Mouse (Mus musculus) left cerebral cortex, postnatal 10 days (tissue): ENCODE data around the gene Dmc1. TPM values are rescaled to one million over a fixed set of nuclear protein-coding genes. Genes with fewer than 3 reads are reported as not detected.
A peak's percentile ranks its signal among the peaks of the same experiment; 100 is the strongest.

ENCODE experiments used
- DNase-seq, 2 experiments: peaks; one replicate each; pipeline ENCODE4 v3.0.0; 2021 to 2022; ENCODE audit warnings: low spot score in 2 of 2, mixed read lengths in 1 of 2; ENCODE audit errors: extremely low spot score in 1 of 2
- intact Hi-C: fragments of 180-260 bp; cut with DNase I; formaldehyde crosslinking; loops from one replicate; pipeline ENCODE4 v1.15.1; 2025
- microRNA-seq: library from miRNA; unstranded; fragments of <30 nt; microRNA quantifications from one replicate; pipeline ENCODE4 v1.2.0, GENCODE M21; 2022
- total RNA-seq, 2 experiments: library from RNA; stranded (reverse); gene quantifications; 2 replicates each; pipeline ENCODE4 v1.2.3; 2021

Gene Dmc1
- total RNA-seq, 2 experiments from 2014 or later: 1.0 to 1.4 TPM

DNA sequence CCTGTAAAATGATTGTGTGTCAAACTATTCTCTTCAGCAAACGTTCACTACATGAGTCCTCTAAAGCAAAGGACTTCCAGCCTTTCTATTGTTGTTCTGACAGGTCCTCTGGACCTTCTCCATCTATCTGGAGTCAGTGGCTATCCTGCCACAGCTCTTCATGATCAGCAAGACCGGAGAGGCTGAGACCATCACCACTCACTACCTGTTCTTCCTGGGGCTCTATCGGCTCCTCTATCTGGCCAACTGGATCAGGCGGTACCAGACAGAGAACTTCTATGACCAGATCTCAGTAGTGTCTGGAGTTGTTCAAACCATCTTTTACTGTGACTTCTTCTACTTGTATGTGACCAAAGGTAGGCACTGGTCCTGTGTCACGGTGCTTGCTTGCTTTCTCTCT, 79.3 kb downstream of the Dmc1 start:
- intact Hi-C loops: no loop called here
- no peak for DNase-seq

DNA sequence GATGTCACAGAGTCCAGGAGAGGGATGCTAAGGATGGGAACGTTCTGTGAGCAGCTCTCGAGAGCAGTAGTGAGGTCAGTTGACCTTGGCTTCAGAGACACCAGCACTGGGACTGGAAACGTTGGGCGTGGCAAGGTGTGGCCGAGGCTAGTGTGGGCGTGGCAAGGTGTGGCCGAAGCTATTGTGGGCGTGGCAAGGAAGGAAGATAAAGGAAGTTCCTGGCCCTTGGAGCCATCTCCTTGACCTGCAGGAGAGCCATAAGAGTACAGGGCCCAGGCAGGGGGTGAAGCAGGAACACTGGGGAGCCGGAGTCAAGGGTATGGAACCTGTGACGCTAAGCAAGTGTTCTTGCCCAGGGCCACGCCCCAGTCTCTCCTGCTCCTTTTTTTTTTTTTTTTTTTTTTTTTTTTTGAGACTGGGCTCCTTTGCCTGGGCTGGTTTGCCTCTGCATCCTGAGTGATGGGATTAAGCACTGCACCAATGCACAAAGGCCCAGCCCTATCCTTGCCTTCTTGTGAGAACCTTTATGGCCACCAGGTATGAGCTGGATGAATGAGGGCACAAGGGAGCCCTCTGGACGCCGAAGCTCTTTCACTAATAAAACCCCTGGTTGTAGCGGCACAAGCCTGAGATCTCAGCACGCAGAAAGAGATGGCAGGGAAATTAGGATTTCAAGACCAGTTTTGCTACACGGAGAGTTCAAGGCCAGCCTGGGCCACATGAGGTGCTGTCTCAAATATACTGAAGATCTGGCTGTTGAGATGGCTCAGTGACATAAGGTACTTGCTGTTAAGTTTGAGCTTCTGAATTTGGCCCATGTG, 85.3 kb downstream of the Dmc1 start:
- intact Hi-C loops: no loop called here
- peak in 1 of 2 experiments; percentile 20 for DNase-seq

DNA sequence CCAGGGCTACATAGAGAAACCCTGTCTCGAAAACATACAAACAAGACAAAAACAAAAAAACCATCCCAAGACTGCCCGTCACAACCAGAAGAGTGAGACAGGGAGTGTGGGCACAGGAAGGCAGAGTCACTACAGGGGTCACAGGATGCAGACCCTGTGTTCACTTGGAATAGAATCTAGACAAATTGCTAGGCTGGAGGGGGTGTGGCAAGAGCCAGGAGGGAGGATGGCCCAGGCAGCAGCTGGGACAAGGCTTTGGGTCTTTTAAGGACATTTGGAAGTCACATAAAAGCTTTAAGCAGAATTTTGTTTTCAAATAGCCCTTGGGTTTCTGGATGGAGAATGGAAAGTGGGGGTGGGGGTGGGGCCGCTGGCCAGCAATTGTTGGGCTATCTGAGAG, 86.3 kb downstream of the Dmc1 start:
- intact Hi-C loops: no loop called here
- DNase-seq: peak in 1 of 2 experiments; percentile 17

DNA sequence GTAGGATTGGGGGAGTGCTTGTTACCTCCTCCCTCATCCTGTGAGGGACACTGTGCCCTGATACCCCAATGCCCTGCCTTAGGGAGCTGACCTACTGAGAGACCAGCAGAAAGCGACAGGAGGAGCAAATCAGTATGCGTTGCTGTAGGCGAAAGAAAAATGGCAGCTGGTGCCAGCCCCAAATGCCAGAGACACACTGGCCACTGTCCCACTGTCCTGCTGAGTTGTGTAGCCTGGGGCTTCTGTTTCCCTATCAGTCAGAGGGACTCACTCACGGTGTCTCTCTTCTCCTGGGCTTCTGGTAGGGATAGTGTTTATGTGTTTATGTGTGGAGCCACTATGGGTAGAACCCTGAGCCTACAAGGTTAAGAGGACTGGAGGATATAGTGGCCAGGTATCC, 87.2 kb downstream of the Dmc1 start:
- intact Hi-C loops: no loop called here
- DNase-seq: peak in 1 of 2 experiments; percentile 18

DNA sequence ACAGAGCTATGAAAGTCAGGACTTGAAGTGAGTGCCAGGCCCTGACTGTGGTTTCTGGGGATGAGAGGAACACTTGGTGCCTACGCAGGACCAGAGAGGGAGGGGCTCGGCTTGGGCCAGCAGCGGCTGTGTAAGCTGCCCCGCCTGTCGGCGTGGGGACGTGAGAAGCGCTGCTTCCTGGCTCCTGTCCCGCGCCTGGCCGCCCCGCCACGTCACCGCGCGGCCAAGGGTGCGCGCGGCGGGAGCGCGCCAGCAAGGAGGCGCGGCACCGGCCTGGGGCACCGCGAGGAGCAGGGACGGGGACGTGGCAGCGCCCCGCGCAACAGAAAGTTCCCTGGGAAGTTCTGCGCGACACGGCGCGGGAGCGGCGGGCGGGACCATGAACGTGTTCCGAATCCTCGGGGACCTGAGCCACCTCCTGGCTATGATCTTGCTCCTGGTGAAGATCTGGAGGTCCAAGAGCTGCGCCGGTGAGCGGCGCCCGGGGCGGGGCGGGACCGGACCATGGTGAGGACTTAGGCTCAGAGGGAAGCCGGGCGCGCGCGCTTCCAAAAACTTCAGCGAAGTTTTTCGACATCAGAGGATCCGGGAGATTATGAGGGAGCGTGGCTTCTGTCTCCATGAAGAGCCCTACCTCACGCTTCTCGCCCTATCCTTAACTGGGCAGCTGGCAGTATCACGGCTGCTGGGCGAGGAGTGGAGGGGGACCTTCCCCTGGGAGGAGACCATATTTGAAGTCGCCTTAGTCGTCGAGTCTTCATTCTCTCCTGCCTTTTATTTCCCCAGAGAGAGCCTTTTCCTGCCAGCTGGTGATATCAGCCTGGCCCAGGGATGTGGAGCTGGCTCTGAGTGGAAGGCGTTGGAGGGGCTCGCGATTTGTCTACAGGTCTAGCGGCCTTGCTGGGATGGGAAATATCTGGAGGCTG, 88.5 kb downstream of the Dmc1 start, which contains the start of gene Kdelr3:
Kdelr3 (plus strand) TSS at position 241 of the 926 bp plus-strand sequence.
- peak in 1 of 2 experiments; percentile 83 for DNase-seq
- intact Hi-C loops: no loop called here

DNA sequence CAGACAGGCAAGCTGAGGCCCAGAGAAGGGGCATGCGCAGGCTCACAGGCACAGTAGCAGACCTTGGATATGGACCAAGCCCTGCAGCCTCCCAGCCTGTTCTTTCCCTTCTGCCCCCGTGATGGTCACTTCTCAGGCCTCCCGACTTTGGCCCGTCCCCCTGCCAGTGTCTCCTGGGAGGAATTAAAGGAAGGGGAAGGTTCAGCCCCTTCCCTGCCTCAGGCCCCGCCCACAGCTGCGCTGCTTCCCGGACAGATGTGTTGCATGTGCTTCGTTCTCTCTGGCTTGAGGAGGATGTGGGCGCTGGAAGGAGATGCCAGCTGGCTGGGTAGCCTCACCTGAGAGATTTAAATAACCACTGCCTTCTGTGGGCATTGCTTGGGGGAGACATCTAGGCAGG, 91.0 kb downstream of the Dmc1 start:
- peak in 1 of 2 experiments; percentile 60 for DNase-seq
- intact Hi-C loops: no loop called here

DNA sequence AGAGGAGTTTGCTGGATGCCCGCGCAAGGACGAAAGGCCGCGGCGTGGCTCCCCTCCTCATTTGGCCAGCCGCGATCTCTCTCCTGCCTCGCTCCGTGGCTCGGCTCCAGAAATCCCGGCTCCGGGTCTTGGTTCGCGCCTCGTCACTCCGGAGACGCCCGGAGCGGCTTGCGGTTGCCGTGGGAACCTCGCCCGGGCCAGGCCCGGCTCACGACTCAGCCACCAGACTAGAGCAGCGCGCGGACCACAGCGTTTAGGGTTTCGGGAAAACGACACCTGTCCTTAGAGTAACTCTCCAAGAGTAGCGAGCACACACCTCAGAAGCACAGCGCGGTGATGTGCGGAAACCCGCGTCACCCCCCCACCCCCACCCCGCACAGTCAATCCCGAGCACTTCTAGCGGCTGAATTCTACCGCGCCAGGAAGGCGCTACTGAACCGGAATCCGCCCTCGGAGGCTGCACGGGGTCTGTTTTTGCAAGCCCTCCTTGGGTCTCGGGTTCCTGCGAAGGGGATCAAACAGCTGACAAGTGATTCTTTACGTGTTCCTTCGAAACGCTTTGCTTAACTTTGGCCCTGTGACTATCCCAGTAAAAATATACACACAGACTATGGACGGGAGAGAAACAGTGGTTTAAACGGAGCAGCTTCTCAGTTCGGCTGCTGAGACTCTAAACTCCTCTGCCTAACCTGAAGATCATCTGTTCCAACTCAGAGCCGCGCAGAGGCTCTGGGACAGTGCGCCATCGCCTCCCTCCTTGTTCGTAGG, 93.2 kb downstream of the Dmc1 start:
- intact Hi-C loops: no loop called here
- peak; percentile 85 to 95 for DNase-seq

Small RNA genes lying within 50 kb of the gene (microRNA-seq; reads per million reads assigned to microRNA genes)
- not detected for gene Gm27903

Other genes starting within 250 kb of the Dmc1 start
- gene Tmem184b, start 201.5 kb downstream of the Dmc1 start, total RNA-seq: 10 to 100 TPM; 51.2 to 54.0 TPM
- gene Csnk1e, start 149.5 kb downstream of the Dmc1 start, total RNA-seq: 100 to 1,000 TPM; 181 to 198 TPM
- gene Kcnj4, start 99.9 kb downstream of the Dmc1 start, total RNA-seq: 100 to 1,000 TPM; 116 to 124 TPM
- 1 to 10 TPM; 1.4 to 1.6 TPM for gene Kdelr3, start 88.7 kb downstream of the Dmc1 start, total RNA-seq
- 100 to 1,000 TPM; 381 TPM for gene Ddx17, start 58.4 kb downstream of the Dmc1 start, total RNA-seq
- gene Fam227a, start 53.8 kb upstream of the Dmc1 start, total RNA-seq: 10 to 100 TPM; 10.4 to 10.6 TPM
- gene Cby1, start 54.1 kb upstream of the Dmc1 start, total RNA-seq: 10 to 100 TPM; 54.5 to 61.0 TPM
- gene Tomm22, start 65.8 kb upstream of the Dmc1 start, total RNA-seq: 100 to 1,000 TPM; 108 to 112 TPM
- 10 to 100 TPM; 43.7 to 46.1 TPM for gene Josd1, start 82.8 kb upstream of the Dmc1 start, total RNA-seq
- gene Gtpbp1, start 85.7 kb upstream of the Dmc1 start, total RNA-seq: 10 to 100 TPM; 44.9 to 48.5 TPM
- 10 to 100 TPM; 14.9 to 20.2 TPM for gene Sun2, start 137.4 kb upstream of the Dmc1 start, total RNA-seq
- gene Dnal4, start 172.7 kb upstream of the Dmc1 start, total RNA-seq: 10 to 100 TPM; 28.6 to 31.0 TPM
- 100 to 1,000 TPM; 454 to 474 TPM for gene Nptxr, start 199.7 kb upstream of the Dmc1 start, total RNA-seq
- gene Npcd, start 229.1 kb upstream of the Dmc1 start, total RNA-seq: 10 to 100 TPM; 12.5 to 12.9 TPM
- gene Cbx6, start 229.6 kb upstream of the Dmc1 start, total RNA-seq: 100 to 1,000 TPM; 271 to 289 TPM